Mouse (Mus musculus): Measurements from ENCODE around the gene Mrpl36.

DNA sequence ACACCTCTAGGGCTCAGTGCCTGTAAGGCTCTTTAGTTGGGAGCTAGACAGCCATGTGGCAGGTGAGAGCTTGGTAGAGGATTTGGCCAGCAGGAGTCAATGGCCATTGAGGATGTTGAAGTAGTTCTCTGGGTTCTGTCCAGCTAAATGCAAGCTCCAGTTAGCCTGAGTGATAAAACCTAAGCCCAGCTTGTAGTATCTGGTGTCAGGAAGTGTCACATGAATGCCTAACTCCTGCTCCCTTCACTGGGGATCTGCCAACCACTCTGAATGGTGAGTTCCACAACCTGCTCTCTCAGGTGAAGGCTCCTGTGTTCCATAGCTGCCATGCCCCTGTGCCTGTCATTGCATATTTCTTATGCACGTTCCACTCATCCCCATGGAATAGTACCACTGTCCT is 44.8 kb upstream of the Mrpl36 start:
- TF ChIP-seq EP300 (IDR thresholded peaks at IDR 0.05; ENCODE audit: insufficient read depth, low read depth, low read length) (0 out of 2 replicates have a peak, but pooled peaks have one; percentile 53), CTCF (IDR thresholded peaks at IDR 0.05) (no peak), POLR2A (IDR thresholded peaks at IDR 0.05; ENCODE audit: insufficient read depth, low read depth, low read length) (no peak)
